ENCODE assay signal across 16 mouse cellular contexts in the genomic region with DNA sequence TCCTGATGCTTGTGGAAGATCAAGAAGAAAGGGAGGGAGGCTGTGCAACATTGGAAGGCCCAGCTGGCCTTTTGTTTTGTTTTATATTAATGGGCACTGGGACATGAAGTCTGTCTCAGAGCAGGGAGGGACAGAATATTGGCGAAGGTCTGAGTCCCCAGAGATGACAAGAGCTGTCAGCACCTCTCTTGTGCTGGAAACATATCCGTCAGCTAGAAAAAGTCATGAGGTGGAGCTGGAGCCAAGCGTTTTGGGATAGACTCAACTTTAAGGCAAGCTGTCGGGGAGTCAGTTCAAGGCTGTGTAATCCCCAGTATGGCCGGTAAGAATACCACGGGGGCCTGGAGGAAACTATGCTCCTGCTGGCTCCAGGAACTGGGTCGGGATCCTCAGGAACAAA.
A peak's percentile ranks its signal among the peaks of the same experiment; 100 is the strongest.
DNase-seq lines count a peak whose midpoint lies in the region; ATAC-seq and TF ChIP-seq lines count a peak whose summit lies in the region.
"Had no signal": no experiment of that assay in that cellular context is flagged by ENCODE, and none has a peak within 500 bp of the region (broad histone marks: within the 10 kb centered on the region; RNA-seq: fewer than 3 reads in every experiment).

No protein-coding gene starts in this region.

- 29% methylated on average over 7 of the region's 7 CpGs for WGBS in heart, embryonic 12.5 days
- WGBS in lung, postnatal 0 days: 55% methylated on average over 7 of the region's 7 CpGs

- peak overlapping the region; percentile 89 for H3K27ac ChIP-seq in heart, embryonic 12.5 days (ENCODE audit: poor library complexity, severe bottlenecking)
- no peak overlapping the region for H3K27ac ChIP-seq in lung, postnatal 0 days (ENCODE audit: low read length)
- H3K27ac ChIP-seq: forebrain, embryonic 12.5 days; hindbrain, embryonic 15.5 days; limb, embryonic 12.5 days; midbrain, embryonic 12.5 days had no signal

- 0 out of 2 replicates have a peak overlapping the region, but pooled peaks have one; percentile 33 for H3K4me2 ChIP-seq in heart, embryonic 12.5 days
- no peak overlapping the region for H3K4me2 ChIP-seq in lung, postnatal 0 days (replicated peaks; ENCODE audit: low read depth, low read length)
- H3K4me2 ChIP-seq: forebrain, embryonic 12.5 days; hindbrain, embryonic 15.5 days; limb, embryonic 12.5 days; midbrain, embryonic 12.5 days had no signal

- no peaks in the 10 kb centered on the region for H3K36me3 ChIP-seq in heart, embryonic 12.5 days
- no peaks in the 10 kb centered on the region for H3K36me3 ChIP-seq in lung, postnatal 0 days (ENCODE audit: insufficient read depth, low read length)
- H3K36me3 ChIP-seq: forebrain, embryonic 12.5 days; hindbrain, embryonic 15.5 days; limb, embryonic 12.5 days; midbrain, embryonic 12.5 days had no signal

- no peaks in the 10 kb centered on the region for H3K27me3 ChIP-seq in heart, embryonic 12.5 days (replicated peaks)
- no peaks in the 10 kb centered on the region for H3K27me3 ChIP-seq in lung, postnatal 0 days (replicated peaks; ENCODE audit: insufficient read depth, low read length)
- H3K27me3 ChIP-seq: forebrain, embryonic 12.5 days; hindbrain, embryonic 15.5 days; midbrain, embryonic 12.5 days had no signal

- no peak for TF ChIP-seq CTCF in lung, postnatal 0 days (IDR thresholded peaks at IDR 0.05)

- H3K9me3 ChIP-seq in heart, embryonic 12.5 days (replicated peaks): no peaks in the 10 kb centered on the region
- H3K9me3 ChIP-seq in lung, postnatal 0 days (ENCODE audit: low read length): no peaks in the 10 kb centered on the region
- H3K9me3 ChIP-seq: forebrain, embryonic 12.5 days; hindbrain, embryonic 15.5 days; limb, embryonic 12.5 days; midbrain, embryonic 12.5 days had no signal

- no peak overlapping the region for H3K9ac ChIP-seq in heart, embryonic 12.5 days
- no peak overlapping the region for H3K9ac ChIP-seq in lung, postnatal 0 days (replicated peaks; ENCODE audit: low read depth)
- H3K9ac ChIP-seq: forebrain, embryonic 12.5 days; hindbrain, embryonic 15.5 days; limb, embryonic 12.5 days; midbrain, embryonic 12.5 days had no signal

- no peak for TF ChIP-seq EP300 in lung, postnatal 0 days (IDR thresholded peaks at IDR 0.05)

- peaks cover 25% of the 10 kb centered on the region for H3K4me1 ChIP-seq in heart, embryonic 12.5 days (replicated peaks)
- H3K4me1 ChIP-seq in lung, postnatal 0 days (ENCODE audit: insufficient read depth, low read depth, low read length): no peaks in the 10 kb centered on the region
- H3K4me1 ChIP-seq: forebrain, embryonic 12.5 days; hindbrain, embryonic 15.5 days; midbrain, embryonic 12.5 days had no signal

- peak; percentile 59; the same call in 1 of the 2 replicates for ATAC-seq in heart, embryonic 12.5 days (ENCODE audit: insufficient number of reproducible peaks, low FRiP score)
- ATAC-seq in lung, postnatal 0 days: peak; percentile 52

- H3K4me3 ChIP-seq in heart, embryonic 12.5 days: no peak overlapping the region
- H3K4me3 ChIP-seq in lung, postnatal 0 days (ENCODE audit: low read depth, low read length): no peak overlapping the region
- H3K4me3 ChIP-seq: forebrain, embryonic 12.5 days; hindbrain, embryonic 15.5 days; limb, embryonic 12.5 days; midbrain, embryonic 12.5 days had no signal

- peak; percentile 7 for DNase-seq in R1 (ENCODE audit: low read depth, low spot score)
- DNase-seq in fibroblast of lung, adult 2 months (ENCODE audit: low read depth): peak; percentile 82
- peak; percentile 21 for DNase-seq in lung, postnatal 0 days (ENCODE audit: low spot score)
- no peak for DNase-seq in cerebellum, postnatal 36 days
- no peak for DNase-seq in thymus, postnatal 10 days (ENCODE audit: low spot score in 2 of 2)
- DNase-seq in embryo, embryonic 10.5 days (ENCODE audit: low spot score): no peak
- DNase-seq: adrenal gland, postnatal 25 days; cerebellum, adult 8-10 months; kidney, postnatal 25 days; spleen, adult 18-20 months; thymus, postnatal 36 days had no signal

Comparison
In these comparisons a context has a peak if more than half of its experiments do, and no peak if none do; other contexts are left out.
1. DNase-seq: peak in R1 (single experiment), fibroblast of lung, adult 2 months (single experiment) and lung, postnatal 0 days (single experiment); none in cerebellum, postnatal 36 days (0 of 2), thymus, postnatal 10 days (0 of 2) and embryo, embryonic 10.5 days (single experiment).